Mouse (Mus musculus): ENCODE results near the gene Kdelr1.

Gene Kdelr1

DNA sequence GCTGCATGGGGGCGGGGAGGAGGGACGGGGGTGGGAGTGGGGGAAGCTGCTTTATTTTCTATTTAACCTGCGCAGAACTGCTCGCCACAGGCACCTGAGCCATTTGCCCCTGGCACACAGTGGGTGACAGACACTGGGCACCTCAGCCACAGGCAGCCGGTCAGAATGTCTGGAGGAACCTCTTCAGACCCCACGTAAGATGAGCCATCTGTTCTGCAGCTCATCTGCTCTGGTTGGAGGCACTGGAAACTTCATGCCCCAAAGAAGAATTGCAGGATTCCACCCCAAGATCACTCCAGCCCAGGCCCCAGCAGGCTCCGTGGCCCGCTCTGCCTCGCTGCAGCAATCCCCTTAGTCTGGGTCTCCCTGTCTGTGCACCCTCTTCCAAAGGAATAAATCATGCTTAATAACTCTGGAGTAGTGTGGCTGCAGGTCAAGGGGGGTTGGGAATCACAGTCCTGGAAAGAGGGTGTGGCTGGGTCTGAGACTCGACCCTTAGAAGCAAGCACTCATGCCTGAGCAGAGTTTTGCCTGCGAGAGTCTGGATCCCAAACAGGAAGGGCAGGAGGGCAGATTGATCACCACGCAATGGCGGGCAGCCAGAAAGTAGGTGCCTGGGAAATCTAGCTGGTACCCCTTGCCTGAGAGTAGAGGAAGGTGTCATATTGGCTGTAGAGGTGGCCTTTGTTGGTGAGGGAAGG, 44.6 kb downstream of the Kdelr1 start:
- DNase-seq (ENCODE audit: low spot score) = no peak

DNA sequence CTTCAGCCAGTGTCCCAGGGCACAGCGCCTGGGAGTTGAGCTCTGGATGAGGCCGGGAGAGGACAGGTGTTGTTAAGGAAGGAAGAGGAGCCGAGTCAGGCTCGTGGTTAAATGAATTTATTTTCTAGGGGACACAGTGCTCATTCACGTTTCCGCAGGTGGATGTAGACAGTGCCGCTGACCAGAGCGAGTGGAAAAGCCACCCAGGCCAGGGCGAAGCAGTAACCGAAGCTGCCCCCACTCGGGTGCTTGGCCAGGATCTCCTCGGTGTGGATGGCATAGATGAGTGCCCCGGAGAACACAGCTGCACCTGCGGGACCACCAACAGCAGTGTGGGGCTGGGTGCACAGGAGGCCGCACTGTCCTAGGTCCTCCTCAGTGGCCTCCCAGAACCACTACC, 45.4 kb downstream of the Kdelr1 start:
- DNase-seq (ENCODE audit: low spot score) = no peak

DNA sequence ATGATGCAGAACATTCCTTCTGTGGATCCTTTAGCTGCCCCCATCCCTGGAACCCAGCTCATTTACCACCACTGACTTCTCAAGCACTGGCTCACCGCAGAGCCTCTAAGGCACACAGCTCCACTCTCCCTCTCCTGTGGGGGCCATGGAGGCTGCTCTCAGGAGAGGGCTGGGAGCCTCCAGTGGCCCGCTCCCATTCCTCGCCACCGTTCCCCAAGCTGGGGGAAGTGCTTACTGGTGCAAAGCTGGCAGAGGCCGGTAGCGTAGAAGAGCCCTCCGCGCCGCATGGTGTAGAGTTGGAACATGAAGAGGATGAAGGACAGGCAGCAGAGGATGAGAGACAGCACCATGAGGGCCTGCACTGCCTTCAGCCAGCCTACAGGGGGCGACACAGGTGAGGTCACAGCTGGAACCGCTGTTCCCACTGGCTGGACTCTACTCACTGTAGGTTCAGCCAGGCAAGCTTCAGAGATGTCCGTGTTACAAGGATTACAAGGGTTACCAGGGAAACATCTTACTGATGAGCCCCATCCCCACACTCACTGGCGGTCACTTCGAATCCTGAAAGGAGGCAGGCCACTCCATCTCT, 46.6 kb downstream of the Kdelr1 start:
- DNase-seq (ENCODE audit: low spot score) = no peak

DNA sequence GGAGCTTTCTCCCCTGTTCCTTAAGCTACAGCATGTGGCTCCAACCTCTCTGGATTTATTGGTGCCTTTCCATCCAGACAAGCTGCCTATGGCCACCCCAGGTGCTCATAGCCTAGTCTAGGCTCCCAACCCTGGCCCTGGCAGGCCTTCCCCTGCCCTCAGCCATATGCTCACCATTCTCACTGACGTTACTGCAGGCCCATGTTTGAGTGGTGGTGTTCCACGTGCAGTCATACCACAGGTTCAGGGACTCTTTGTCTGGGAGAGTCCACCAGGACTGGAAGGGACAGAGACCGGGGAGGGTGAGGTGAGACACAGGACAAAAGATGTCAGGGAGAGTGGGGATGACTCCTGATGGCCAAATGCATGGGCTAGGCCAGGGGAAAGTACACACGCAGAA, 47.2 kb downstream of the Kdelr1 start:
- DNase-seq (ENCODE audit: low spot score) = no peak

DNA sequence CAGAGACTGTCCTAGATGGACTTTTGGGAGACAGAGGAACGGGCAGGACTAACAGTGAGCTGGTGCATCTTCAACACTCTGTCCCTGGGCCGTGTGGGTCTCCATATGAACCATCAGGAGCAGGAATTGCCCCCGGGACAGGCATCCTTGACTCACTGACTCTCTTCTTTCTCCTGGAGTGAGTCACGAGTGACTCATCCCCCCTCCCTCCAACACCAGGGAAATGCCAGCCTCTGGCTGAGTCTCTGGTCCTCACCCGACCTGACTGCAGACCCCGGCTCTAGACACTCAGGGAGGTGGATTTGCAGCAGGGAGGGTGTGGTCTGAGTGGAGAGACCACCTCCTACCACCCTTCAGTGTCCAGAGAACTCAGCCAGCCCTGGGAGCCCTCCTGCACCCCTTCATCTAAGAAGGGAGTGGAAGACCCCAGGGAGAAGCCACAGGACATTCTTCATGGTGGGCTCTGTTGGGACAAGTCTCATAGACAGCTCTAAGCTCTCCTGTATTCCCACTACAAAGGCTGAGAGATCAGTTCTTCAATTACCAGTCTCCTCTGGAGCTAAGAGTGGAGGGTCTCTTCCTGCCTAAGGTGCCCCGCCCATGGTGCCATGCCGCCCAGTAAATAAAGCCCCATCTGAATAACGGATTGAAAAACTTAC, 48.1 kb downstream of the Kdelr1 start:
- no peak for DNase-seq (ENCODE audit: low spot score)

DNA sequence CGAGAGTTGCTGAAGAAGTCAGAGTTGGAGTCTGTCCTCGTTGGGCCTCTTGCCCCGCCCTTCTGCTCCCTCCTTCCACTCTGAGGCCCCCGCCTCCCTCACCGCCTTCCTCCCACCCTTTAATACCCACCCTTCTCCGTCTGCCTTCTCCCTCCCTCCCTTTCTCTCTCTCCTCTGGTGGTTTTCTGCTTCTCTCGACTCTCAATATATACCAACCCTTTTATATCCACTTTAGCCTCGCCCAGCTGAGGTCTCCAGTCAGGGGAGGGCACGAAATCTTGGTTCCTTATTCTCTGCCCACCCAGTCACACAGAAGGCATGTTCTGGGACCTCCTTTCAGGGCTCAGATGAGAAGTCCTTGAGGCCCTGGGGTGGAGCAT, 48.7 kb downstream of the Kdelr1 start, which contains the start of gene Emp3:
Emp3 (minus strand) TSS at position 163 of the 380 bp plus-strand sequence.
- no peak for DNase-seq (ENCODE audit: low spot score)

DNA sequence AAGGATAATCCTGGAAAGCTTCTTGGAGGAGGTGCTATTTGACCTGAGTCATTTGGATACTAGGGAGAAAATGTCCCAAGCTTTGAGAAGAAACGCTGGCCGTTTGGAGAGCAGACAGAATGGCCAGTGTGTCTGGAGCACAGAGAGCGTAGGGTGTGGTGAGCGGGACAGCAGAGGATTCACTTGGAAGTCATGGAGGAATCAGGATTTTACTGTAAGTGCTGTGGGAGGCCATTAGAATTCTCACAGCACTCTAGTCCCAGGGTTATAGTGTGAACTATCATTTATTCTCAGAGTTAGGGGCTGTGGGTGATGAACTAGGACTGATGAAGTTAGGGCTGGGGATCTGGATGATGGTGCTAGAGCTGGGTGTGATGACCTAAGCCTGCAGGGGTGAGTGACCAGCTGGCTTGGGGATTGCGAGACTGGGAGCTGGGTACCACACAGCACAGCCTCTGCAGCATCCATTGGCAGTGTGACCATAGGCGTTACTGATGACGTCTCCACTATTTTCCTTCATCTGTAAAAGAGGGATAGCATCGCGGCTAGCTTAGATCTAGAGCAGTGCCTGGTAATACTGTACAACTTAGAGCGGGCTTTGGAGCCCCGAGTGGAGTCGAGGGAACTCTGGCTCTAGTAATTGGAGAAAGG, 49.5 kb downstream of the Kdelr1 start:
- DNase-seq (ENCODE audit: low spot score) = no peak

DNA sequence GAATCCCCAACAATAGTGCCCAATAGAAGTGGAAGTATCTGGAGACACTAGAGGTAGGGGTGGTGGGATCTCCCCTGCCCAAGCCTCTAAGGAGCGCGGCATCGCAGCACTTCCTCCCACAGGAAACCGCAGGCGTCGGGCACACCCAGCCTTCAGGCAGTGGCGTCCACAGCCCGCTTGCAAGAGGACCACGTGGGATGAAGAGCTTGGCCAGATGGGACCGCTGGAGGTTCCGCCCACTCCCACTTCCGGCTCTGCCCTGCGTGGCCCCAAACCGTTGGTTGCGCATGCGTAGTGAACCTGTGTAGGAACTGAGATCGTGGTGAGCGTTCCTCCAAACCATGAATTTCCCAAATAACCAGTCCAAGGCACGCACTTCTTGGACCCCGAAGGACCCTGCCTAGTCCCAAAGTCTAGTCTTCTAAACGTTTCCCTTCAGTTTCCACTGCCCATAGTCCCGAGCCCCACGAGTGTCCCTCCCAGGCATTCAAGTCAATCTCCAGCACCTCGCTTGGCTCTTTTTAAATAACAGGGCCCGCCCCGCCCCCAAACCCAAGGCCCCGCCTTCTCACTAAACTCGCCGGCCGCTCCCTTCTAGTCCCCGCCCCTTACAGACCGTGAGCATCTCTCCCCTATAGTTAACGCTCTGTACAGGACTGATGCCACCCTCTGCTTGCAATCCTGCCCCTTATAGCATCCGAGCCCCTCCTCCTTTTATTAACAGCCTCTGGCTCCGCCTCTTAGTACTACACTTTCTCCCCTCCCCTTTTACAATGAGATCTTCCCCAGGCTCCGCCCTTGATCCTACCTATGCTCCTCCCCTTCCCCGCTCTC, 50.6 kb downstream of the Kdelr1 start:
- peak; percentile 89 for DNase-seq (ENCODE audit: low spot score)

DNA sequence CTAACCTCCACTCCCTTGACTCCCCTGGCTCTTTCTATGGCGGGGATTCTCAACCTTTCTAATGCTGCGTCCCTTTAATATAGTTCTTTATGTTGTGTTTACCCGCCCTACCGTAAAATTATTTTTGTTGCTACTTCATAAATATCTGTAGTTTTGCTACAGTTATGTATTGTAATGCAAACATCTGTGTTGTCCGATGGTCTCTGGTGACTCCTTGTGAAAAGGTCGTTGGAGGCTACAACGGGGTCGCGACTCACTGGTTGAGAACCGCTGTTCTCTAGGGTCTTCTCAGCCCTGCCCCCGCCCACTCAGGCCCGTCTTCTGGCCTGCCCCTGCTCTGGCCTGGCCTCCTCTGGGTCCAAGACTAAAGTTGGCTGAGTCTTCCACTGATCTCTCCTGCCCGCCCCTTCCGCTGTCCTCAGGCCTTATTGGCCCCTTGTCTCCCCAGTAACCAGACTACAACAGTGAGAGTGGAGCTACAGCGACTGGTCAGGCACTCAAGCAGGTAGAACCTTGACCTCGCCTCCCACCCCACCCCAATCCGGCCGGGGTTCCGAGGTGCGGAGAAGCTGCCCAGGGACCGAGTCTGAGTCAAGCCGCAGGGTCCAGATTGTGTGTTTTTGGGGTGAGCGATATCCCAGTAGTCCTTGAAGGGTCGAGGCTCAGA, 51.3 kb downstream of the Kdelr1 start, which contains the start of gene Ccdc114:
Ccdc114 (plus strand) TSS at position 311 of the 667 bp plus-strand sequence.
- peak; percentile 67 for DNase-seq (ENCODE audit: low spot score)

DNA sequence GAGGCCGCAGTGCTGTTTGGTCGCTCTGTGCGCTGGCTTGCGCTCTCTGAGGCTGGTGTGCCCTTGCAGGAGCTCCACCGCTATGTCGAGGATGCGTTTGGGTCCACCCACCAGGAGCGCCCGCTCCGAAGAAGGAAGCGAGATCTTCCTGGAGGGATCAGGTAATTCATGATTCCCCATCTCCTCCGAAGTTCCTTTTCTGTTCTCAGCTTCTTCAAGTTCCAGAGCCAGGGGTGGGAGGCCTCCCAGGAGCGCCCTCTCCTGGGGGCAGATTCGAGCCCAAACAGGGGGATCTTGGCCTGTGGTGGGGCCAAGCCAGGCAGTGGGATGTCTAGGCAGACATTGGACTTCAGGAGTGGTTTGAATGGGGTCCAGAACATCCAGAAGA, 51.9 kb downstream of the Kdelr1 start:
- no peak for DNase-seq (ENCODE audit: low spot score)

DNA sequence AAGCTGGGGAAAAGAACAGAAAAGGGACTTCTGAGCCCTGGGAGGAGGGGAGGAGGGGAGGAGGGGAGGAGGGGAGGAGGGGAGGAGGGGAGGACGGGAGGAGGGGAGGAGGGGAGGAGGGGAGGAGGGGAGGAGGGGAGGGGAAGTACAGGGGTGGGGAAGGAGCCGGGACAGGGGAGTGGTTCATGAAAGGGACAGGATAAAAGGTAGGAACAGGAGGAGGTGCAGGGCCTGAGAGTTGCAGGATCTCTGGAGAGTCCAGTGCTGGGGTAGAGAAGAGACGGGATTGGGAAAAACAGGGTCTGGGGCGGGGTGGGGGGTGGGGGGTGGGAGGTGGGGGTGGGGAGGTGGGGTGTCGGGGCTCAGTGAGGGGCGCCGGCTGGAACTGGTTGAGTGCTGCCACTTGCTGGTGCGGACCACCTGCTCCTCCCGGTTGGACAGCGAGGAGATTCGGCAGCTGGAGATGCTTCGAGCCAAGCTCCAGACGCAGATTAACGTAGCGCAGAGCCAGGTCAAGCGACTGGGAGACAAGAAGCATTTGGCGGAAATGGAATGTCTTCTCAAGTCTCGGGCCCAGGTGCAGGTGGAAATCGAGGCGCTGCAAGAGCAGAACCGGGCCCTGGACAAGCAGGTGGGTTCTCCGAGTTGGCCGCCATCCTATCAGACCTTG, 56.2 kb downstream of the Kdelr1 start:
- no peak for DNase-seq (ENCODE audit: low spot score)

DNA sequence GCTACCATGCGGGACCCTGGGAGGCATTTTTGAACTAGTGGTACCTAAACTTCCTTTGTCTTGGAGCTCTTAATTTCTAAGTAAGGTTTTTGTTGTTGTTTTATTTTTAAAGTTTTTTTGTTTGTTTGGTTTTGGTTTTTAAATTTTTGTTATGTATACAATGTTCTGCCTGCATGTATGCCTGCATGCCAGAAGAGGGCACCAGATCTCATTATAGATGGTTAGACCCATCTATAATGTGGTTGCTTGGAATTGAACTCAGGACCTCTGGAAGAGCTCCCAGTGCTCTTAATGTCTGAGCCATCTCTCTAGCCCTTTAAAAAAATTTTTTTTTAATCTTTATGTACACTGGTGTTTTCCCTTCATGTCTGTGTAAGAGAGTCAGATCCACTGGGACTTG, 57.1 kb downstream of the Kdelr1 start:
- DNase-seq (ENCODE audit: low spot score) = no peak
